ENCODE assay signal across 23 mouse cellular contexts in the genomic region with DNA sequence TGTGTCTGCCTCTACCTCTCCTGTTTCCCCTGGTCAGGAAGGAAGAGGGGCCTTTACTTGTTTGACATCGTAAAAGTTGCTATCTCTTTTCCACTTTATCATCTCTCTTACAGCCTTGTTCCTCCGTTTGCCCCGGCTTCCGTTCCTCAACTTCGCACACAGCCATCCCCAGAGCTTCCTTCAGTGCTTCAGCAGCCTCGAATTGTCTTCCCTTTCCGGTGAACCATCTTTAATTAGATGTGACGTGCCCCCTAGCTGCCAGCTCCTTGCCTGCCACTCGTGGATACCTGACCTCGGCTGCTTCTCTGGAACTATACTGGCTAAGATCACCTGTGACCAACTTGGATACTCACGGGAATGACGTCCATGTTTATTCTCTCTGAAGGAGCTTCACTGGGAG.
DNase-seq lines count a peak whose midpoint lies in the region; ATAC-seq lines count a peak whose summit lies in the region.
"Had no signal": no experiment of that assay in that cellular context is flagged by ENCODE, and none has a peak within 500 bp of the region (broad histone marks: within the 10 kb centered on the region; RNA-seq: fewer than 3 reads in every experiment).

No protein-coding gene starts in this region.

- H3K27ac ChIP-seq in neural tube, embryonic 13.5 days (replicated peaks): 0 out of 2 replicates have a peak overlapping the region, but pooled peaks have one; percentile 18
- H3K27ac ChIP-seq in forebrain, embryonic 12.5 days: no peak overlapping the region
- H3K27ac ChIP-seq: heart, embryonic 10.5 days; limb, embryonic 10.5 days; macrophage had no signal

- H3K9me3 ChIP-seq in neural tube, embryonic 13.5 days: no peaks in the 10 kb centered on the region
- H3K9me3 ChIP-seq in forebrain, embryonic 12.5 days: no peaks in the 10 kb centered on the region
- H3K9me3 ChIP-seq: heart, embryonic 10.5 days; limb, embryonic 10.5 days had no signal

- H3K4me3 ChIP-seq in neural tube, embryonic 13.5 days: no peak overlapping the region
- no peak overlapping the region for H3K4me3 ChIP-seq in forebrain, embryonic 12.5 days (replicated peaks)
- H3K4me3 ChIP-seq: heart, embryonic 10.5 days; limb, embryonic 10.5 days; myocyte had no signal

- H3K27me3 ChIP-seq in neural tube, embryonic 13.5 days: no peaks in the 10 kb centered on the region
- no peaks in the 10 kb centered on the region for H3K27me3 ChIP-seq in forebrain, embryonic 12.5 days

- no peak for ATAC-seq in CD4-positive, CD25-positive, alpha-beta regulatory T cell, adult 4 months
- no peak for ATAC-seq in neural tube, embryonic 13.5 days (ENCODE audit: low read depth)
- ATAC-seq in forebrain, embryonic 12.5 days (ENCODE audit: low FRiP score): no peak
- ATAC-seq: forebrain, embryonic 14.5 days; liver, postnatal 0 days; lung, postnatal 0 days; midbrain, embryonic 16.5 days; Patski had no signal

- no peak overlapping the region for H3K9ac ChIP-seq in neural tube, embryonic 13.5 days
- H3K9ac ChIP-seq in forebrain, embryonic 12.5 days: no peak overlapping the region
- H3K9ac ChIP-seq: liver, postnatal 0 days had no signal

- DNase-seq in CD4-positive, CD25-positive, alpha-beta regulatory T cell, adult 2 months (ENCODE audit: low read depth, low spot score): peak; percentile 55
- DNase-seq in neural tube, embryonic 10.5 days (ENCODE audit: extremely low spot score, low spot score): no peak
- peak; percentile 37 for DNase-seq in retina, embryonic 14.5 days (ENCODE audit: low spot score)
- peak; percentile 21 for DNase-seq in thymus, postnatal 25 days
- DNase-seq in gastrocnemius, adult 18-20 months (ENCODE audit: low spot score): no peak
- DNase-seq: adrenal gland, adult 2 months; cerebellum, adult 11-12 months; cerebellum, postnatal 14 days; embryo, embryonic 11 days; kidney, adult 11 months; liver; liver, postnatal 0 days had no signal

- WGBS in neural tube, embryonic 13.5 days: 87% methylated on average over 12 of the region's 12 CpGs
- 86% methylated on average over 12 of the region's 12 CpGs for WGBS in forebrain, embryonic 12.5 days

- H3K4me2 ChIP-seq in neural tube, embryonic 13.5 days: no peak overlapping the region
- no peak overlapping the region for H3K4me2 ChIP-seq in forebrain, embryonic 12.5 days

- H3K36me3 ChIP-seq in neural tube, embryonic 13.5 days: no peaks in the 10 kb centered on the region
- H3K36me3 ChIP-seq in forebrain, embryonic 12.5 days (replicated peaks): no peaks in the 10 kb centered on the region
- H3K36me3 ChIP-seq: heart, embryonic 10.5 days; limb, embryonic 10.5 days had no signal

- peaks cover 20% of the 10 kb centered on the region for H3K4me1 ChIP-seq in neural tube, embryonic 13.5 days (replicated peaks)
- peaks cover 13% of the 10 kb centered on the region for H3K4me1 ChIP-seq in forebrain, embryonic 12.5 days

Comparison
In these comparisons a context has a peak if more than half of its experiments do, and no peak if none do; other contexts are left out.
1. DNase-seq: peak in CD4-positive, CD25-positive, alpha-beta regulatory T cell, adult 2 months (single experiment), retina, embryonic 14.5 days (single experiment) and thymus, postnatal 25 days (single experiment); none in neural tube, embryonic 10.5 days (single experiment) and gastrocnemius, adult 18-20 months (single experiment).